Mouse (Mus musculus): Measurements from ENCODE around the gene Ace2. TPM values are rescaled to one million over a fixed set of nuclear protein-coding genes. Genes with fewer than 3 reads are reported as not detected.

The Ace2 gene
- polyA plus RNA-seq (2015; fragmentation: Nextera tagmentation; extraction: Ambion mirVana): 0.49 and 1.1 TPM in 2 replicates

- no peak within 1 kb of the TSS for H3K27ac ChIP-seq (ENCODE audit: low read depth, low read length)
- H3K9ac ChIP-seq (ENCODE audit: low read depth, low read length): no peak within 1 kb of the TSS
- no peaks in the 10 kb centered on the region for H3K9me3 ChIP-seq (ENCODE audit: control insufficient read depth, low read length)
- WGBS: 88% methylated on average over 2 of the region's 2 CpGs
- H3K27me3 ChIP-seq (replicated peaks; ENCODE audit: control insufficient read depth, insufficient read depth, low read length): no peaks in the 10 kb centered on the region; the same call in 1 of the 2 replicates
- no peak within 1 kb of the TSS for H3K4me3 ChIP-seq (ENCODE audit: low read length)
- no peaks in the 10 kb centered on the region for H3K36me3 ChIP-seq (ENCODE audit: control insufficient read depth, insufficient read depth, low read length)
- H3K4me2 ChIP-seq (ENCODE audit: low read length): no peak within 1 kb of the TSS
- H3K4me1 ChIP-seq (ENCODE audit: control insufficient read depth, insufficient read depth, low read depth, low read length): no peaks in the 10 kb centered on the region
- no peak for ATAC-seq
Observed at GRCm38 (mm10) chrX:164139032-164139431, at the start of gene Ace2. Gene Ace2, plus strand, starts transcription at chrX:164139332.

GRCm38 (mm10) chrX:164089916-164090315, 49.2 kb upstream of the Ace2 start:
- ATAC-seq: no peak
- WGBS: 75% methylated on average over 11 of the region's 11 CpGs
- H3K4me2 ChIP-seq (ENCODE audit: low read length): no peak overlapping the region
- H3K36me3 ChIP-seq (ENCODE audit: control insufficient read depth, insufficient read depth, low read length): no peaks in the 10 kb centered on the region
- H3K27me3 ChIP-seq (replicated peaks; ENCODE audit: control insufficient read depth, insufficient read depth, low read length): peaks cover 2% of the 10 kb centered on the region
- H3K9ac ChIP-seq (ENCODE audit: low read depth, low read length): no peak overlapping the region
- no peaks in the 10 kb centered on the region for H3K4me1 ChIP-seq (ENCODE audit: control insufficient read depth, insufficient read depth, low read depth, low read length)
- no peak overlapping the region for H3K4me3 ChIP-seq (ENCODE audit: low read length)
- no peaks in the 10 kb centered on the region for H3K9me3 ChIP-seq (ENCODE audit: control insufficient read depth, low read length)
- no peak overlapping the region for H3K27ac ChIP-seq (ENCODE audit: low read depth, low read length)

- no peak for ATAC-seq
- no peaks in the 10 kb centered on the region for H3K9me3 ChIP-seq (ENCODE audit: control insufficient read depth, low read length)
- no peak overlapping the region for H3K9ac ChIP-seq (ENCODE audit: low read depth, low read length)
- no peaks in the 10 kb centered on the region for H3K4me1 ChIP-seq (ENCODE audit: control insufficient read depth, insufficient read depth, low read depth, low read length)
- H3K4me2 ChIP-seq (ENCODE audit: low read length): no peak overlapping the region
- H3K4me3 ChIP-seq (ENCODE audit: low read length): no peak overlapping the region
- H3K27ac ChIP-seq (ENCODE audit: low read depth, low read length): no peak overlapping the region
- WGBS: 71% methylated on average over 7 of the region's 7 CpGs
- H3K27me3 ChIP-seq (replicated peaks; ENCODE audit: control insufficient read depth, insufficient read depth, low read length): peaks cover 2% of the 10 kb centered on the region
- no peaks in the 10 kb centered on the region for H3K36me3 ChIP-seq (ENCODE audit: control insufficient read depth, insufficient read depth, low read length)
Observed at GRCm38 (mm10) chrX:164092300-164093169, 46.6 kb upstream of the Ace2 start.

GRCm38 (mm10) chrX:164093435-164093834, 45.7 kb upstream of the Ace2 start:
- Histone ChIP-seq H3K27me3 (replicated peaks; ENCODE audit: control insufficient read depth, insufficient read depth, low read length) (peaks cover 2% of the 10 kb centered on the region), H3K36me3 (ENCODE audit: control insufficient read depth, insufficient read depth, low read length) (no peaks in the 10 kb centered on the region), H3K4me1 (ENCODE audit: control insufficient read depth, insufficient read depth, low read depth, low read length) (no peaks in the 10 kb centered on the region), H3K9ac (ENCODE audit: low read depth, low read length) (no peak overlapping the region), H3K4me2 (ENCODE audit: low read length) (no peak overlapping the region), H3K9me3 (ENCODE audit: control insufficient read depth, low read length) (no peaks in the 10 kb centered on the region), H3K27ac (ENCODE audit: low read depth, low read length) (no peak overlapping the region), H3K4me3 (ENCODE audit: low read length) (no peak overlapping the region)
- no peak for ATAC-seq
- WGBS: 90% methylated on average over 5 of the region's 5 CpGs

GRCm38 (mm10) chrX:164095838-164096237, 43.3 kb upstream of the Ace2 start:
- WGBS: 71% methylated on average over 2 of the region's 2 CpGs
- no peak overlapping the region for H3K4me2 ChIP-seq (ENCODE audit: low read length)
- no peak overlapping the region for H3K27ac ChIP-seq (ENCODE audit: low read depth, low read length)

GRCm38 (mm10) chrX:164101483-164101882, 37.6 kb upstream of the Ace2 start:
- no peak for ATAC-seq
- Histone ChIP-seq H3K9me3 (ENCODE audit: control insufficient read depth, low read length) (no peaks in the 10 kb centered on the region), H3K27me3 (replicated peaks; ENCODE audit: control insufficient read depth, insufficient read depth, low read length) (no peaks in the 10 kb centered on the region), H3K4me1 (ENCODE audit: control insufficient read depth, insufficient read depth, low read depth, low read length) (no peaks in the 10 kb centered on the region), H3K36me3 (ENCODE audit: control insufficient read depth, insufficient read depth, low read length) (no peaks in the 10 kb centered on the region), H3K9ac (ENCODE audit: low read depth, low read length) (no peak overlapping the region), H3K27ac (ENCODE audit: low read depth, low read length) (no peak overlapping the region), H3K4me2 (ENCODE audit: low read length) (no peak overlapping the region), H3K4me3 (ENCODE audit: low read length) (no peak overlapping the region)

More at GRCm38 (mm10) chrX:164095838-164096237, 43.3 kb upstream of the Ace2 start:
- no peak for ATAC-seq
- H3K27me3 ChIP-seq (replicated peaks; ENCODE audit: control insufficient read depth, insufficient read depth, low read length): no peaks in the 10 kb centered on the region; the same call in 1 of the 2 replicates
- no peak overlapping the region for H3K4me3 ChIP-seq (ENCODE audit: low read length)
- H3K9ac ChIP-seq (ENCODE audit: low read depth, low read length): no peak overlapping the region
- no peaks in the 10 kb centered on the region for H3K9me3 ChIP-seq (ENCODE audit: control insufficient read depth, low read length)
- H3K36me3 ChIP-seq (ENCODE audit: control insufficient read depth, insufficient read depth, low read length): no peaks in the 10 kb centered on the region
- H3K4me1 ChIP-seq (ENCODE audit: control insufficient read depth, insufficient read depth, low read depth, low read length): no peaks in the 10 kb centered on the region

GRCm38 (mm10) chrX:164102198-164102597, 36.9 kb upstream of the Ace2 start:
- Histone ChIP-seq H3K4me3 (ENCODE audit: low read length) (no peak overlapping the region), H3K4me1 (ENCODE audit: control insufficient read depth, insufficient read depth, low read depth, low read length) (no peaks in the 10 kb centered on the region), H3K4me2 (ENCODE audit: low read length) (no peak overlapping the region), H3K9ac (ENCODE audit: low read depth, low read length) (no peak overlapping the region), H3K9me3 (ENCODE audit: control insufficient read depth, low read length) (no peaks in the 10 kb centered on the region), H3K27ac (ENCODE audit: low read depth, low read length) (no peak overlapping the region), H3K27me3 (replicated peaks; ENCODE audit: control insufficient read depth, insufficient read depth, low read length) (no peaks in the 10 kb centered on the region), H3K36me3 (ENCODE audit: control insufficient read depth, insufficient read depth, low read length) (no peaks in the 10 kb centered on the region)
- WGBS: 87% methylated on average over 7 of the region's 7 CpGs
- no peak for ATAC-seq

- no peak overlapping the region for H3K9ac ChIP-seq (ENCODE audit: low read depth, low read length)
- H3K4me1 ChIP-seq (ENCODE audit: control insufficient read depth, insufficient read depth, low read depth, low read length): no peaks in the 10 kb centered on the region
- no peak overlapping the region for H3K4me3 ChIP-seq (ENCODE audit: low read length)
- 70% methylated on average over 6 of the region's 6 CpGs for WGBS
- H3K9me3 ChIP-seq (ENCODE audit: control insufficient read depth, low read length): no peaks in the 10 kb centered on the region
- H3K4me2 ChIP-seq (ENCODE audit: low read length): no peak overlapping the region
- H3K27me3 ChIP-seq (replicated peaks; ENCODE audit: control insufficient read depth, insufficient read depth, low read length): no peaks in the 10 kb centered on the region
- H3K27ac ChIP-seq (ENCODE audit: low read depth, low read length): no peak overlapping the region
- H3K36me3 ChIP-seq (ENCODE audit: control insufficient read depth, insufficient read depth, low read length): no peaks in the 10 kb centered on the region
- ATAC-seq: no peak
Observed at GRCm38 (mm10) chrX:164102656-164103055, 36.5 kb upstream of the Ace2 start.

- no peak for ATAC-seq
- no peak overlapping the region for H3K4me2 ChIP-seq (ENCODE audit: low read length)
- 88% methylated on average over 3 of the region's 3 CpGs for WGBS
- H3K4me1 ChIP-seq (ENCODE audit: control insufficient read depth, insufficient read depth, low read depth, low read length): no peaks in the 10 kb centered on the region
- H3K36me3 ChIP-seq (ENCODE audit: control insufficient read depth, insufficient read depth, low read length): no peaks in the 10 kb centered on the region
- no peak overlapping the region for H3K27ac ChIP-seq (ENCODE audit: low read depth, low read length)
- H3K27me3 ChIP-seq (replicated peaks; ENCODE audit: control insufficient read depth, insufficient read depth, low read length): no peaks in the 10 kb centered on the region
- H3K9me3 ChIP-seq (ENCODE audit: control insufficient read depth, low read length): no peaks in the 10 kb centered on the region
- no peak overlapping the region for H3K4me3 ChIP-seq (ENCODE audit: low read length)
- no peak overlapping the region for H3K9ac ChIP-seq (ENCODE audit: low read depth, low read length)
Observed at GRCm38 (mm10) chrX:164111146-164111545, 28.0 kb upstream of the Ace2 start.

Data from hindbrain, embryonic 16.5 days (tissue).